Mouse (Mus musculus): ENCODE measurements around the gene Fam69a.

DNA sequence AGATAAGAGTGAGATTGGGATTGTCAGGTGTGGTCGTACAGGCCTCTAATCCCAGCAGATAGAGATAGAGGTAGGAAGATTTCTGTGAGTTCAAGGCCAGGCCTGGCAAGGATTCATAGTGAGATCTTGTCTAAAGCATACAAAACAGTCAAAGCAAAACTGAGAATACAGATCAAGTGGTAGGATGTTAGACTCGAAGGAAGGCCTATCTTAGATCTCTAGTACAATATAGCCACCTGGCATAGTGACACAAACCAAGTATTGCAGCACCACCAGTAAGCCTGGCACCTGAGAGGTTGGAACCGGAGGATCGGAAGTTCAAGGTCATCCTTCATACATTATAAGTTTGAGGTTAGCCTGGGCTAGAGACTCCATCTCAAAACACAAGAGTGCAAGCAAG is 15.8 kb downstream of the Fam69a start:
- TF ChIP-seq POLR2A (IDR thresholded peaks at IDR 0.05; ENCODE audit: borderline replicate concordance, control insufficient read depth, low read depth, low read length) (no peak), CTCF (IDR thresholded peaks at IDR 0.05; ENCODE audit: control insufficient read depth, insufficient read depth, low read length) (no peak)
